Mouse (Mus musculus) neural tube, embryonic 13.5 days (tissue): ENCODE data around the gene Csdc2. TPM values are rescaled to one million over a fixed set of nuclear protein-coding genes. Genes with fewer than 3 reads are reported as not detected.

Experiments
- ATAC-seq: fragments of 200-750 bp; cut with Nextera tagmentation; 2 replicates; pipeline ENCODE4 v1.8.0; 2017; ENCODE audit warnings: low read depth, mild to moderate bottlenecking, moderate TSS enrichment, moderate library complexity
- H3K27ac ChIP-seq: fragments of 300-500 bp; sonication (generic); replicated peaks from 2 replicates; pipeline ENCODE4 v1.5.1; 2015; ENCODE audit warnings: moderate library complexity, mild to moderate bottlenecking, inconsistent platforms
- H3K27me3 ChIP-seq: fragments of 300-500 bp; sonication (generic); 2 replicates; pipeline ENCODE4 v1.6.1; 2015; ENCODE audit warnings: mild to moderate bottlenecking, inconsistent platforms
- H3K36me3 ChIP-seq: fragments of 300-500 bp; sonication (generic); 2 replicates; pipeline ENCODE4 v1.6.1; 2015; ENCODE audit warnings: mild to moderate bottlenecking, inconsistent platforms
- H3K4me1 ChIP-seq: fragments of 300-500 bp; sonication (generic); replicated peaks from 2 replicates; pipeline ENCODE4 v1.6.1; 2015; ENCODE audit warnings: inconsistent platforms
- H3K4me2 ChIP-seq: fragments of 300-500 bp; sonication (generic); 2 replicates; pipeline ENCODE4 v1.6.1; 2015; ENCODE audit warnings: inconsistent platforms, mild to moderate bottlenecking, moderate library complexity
- H3K4me3 ChIP-seq: fragments of 300-500 bp; sonication (generic); 2 replicates; pipeline ENCODE4 v1.5.1; 2015; ENCODE audit warnings: mild to moderate bottlenecking, inconsistent platforms
- H3K9ac ChIP-seq: fragments of 300-500 bp; sonication (generic); 2 replicates; pipeline ENCODE4 v1.6.1; 2015; ENCODE audit warnings: moderate library complexity, mild to moderate bottlenecking, inconsistent platforms
- H3K9me3 ChIP-seq: fragments of 300-500 bp; sonication (generic); 2 replicates; pipeline ENCODE4 v1.6.1; 2016; ENCODE audit warnings: inconsistent platforms
- WGBS: fragments of 180-500 bp; shearing (Covaris S2); methylation state at CpG from one replicate; pipeline ENCODE4 v1.1.7; 2015; 5-methylcytosine and 5-hydroxymethylcytosine counted together
- polyA plus RNA-seq: library from polyadenylated mRNA; unstranded; fragments of >200 nt; fragmentation: Nextera tagmentation; extraction: Ambion mirVana; gene quantifications from 2 replicates; pipeline ENCODE4 v1.2.1, GENCODE M21; 2015

Gene Csdc2
- polyA plus RNA-seq, 1 experiment from 2014 or later = 127 TPM

DNA sequence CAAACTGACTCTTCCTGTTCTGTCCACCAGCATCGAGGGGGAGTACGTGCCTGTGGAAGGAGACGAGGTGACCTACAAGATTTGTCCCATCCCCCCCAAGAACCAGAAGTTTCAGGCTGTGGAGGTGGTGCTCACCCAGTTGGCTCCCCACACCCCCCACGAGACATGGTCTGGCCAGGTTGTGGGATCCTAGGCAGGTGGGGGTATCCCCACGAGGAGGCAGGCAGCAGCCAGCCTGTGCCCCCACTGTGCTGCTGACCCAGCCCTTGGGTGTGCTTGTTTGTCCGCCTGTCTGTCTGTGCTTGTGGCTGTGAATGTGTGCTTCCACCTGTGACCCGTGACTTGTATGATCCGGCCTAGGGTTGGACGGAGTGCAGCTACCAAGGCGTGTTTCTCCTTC, 12.5 kb downstream of the Csdc2 start:
- ATAC-seq = no peak
- 87% methylated on average over 10 of the region's 10 CpGs for WGBS

DNA sequence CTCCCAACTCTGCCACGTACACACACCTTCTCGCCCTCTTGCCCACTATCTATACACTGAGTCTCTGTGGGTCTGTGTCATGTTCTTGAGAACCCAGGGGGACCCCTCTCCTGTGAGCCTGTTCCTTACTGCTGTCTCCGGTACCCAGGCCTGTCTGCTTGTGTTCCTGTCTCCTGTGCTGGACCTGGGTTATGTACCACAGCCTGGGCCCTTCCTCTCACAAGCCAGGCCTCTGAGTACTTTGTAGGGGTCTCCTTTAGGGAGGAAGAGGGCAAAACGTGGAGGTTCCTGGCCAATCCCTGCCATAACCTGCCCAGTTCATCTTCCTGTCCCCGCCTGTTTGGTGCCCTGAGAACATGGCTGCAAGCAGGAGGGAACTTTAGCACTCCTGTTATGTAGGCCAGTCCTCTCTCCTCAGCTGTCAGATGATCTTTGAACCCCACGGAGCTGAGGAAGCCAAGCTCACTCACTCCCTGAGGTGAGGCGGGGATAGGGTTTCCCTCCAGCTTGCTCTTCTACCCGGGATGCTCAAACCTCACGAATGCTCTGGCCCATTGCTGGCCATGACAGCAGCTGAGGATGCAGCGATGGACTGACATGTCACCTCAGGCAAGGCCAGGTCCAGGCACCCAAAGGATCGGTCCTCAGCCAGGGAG, 13.0 kb downstream of the Csdc2 start:
- ATAC-seq = no peak
- Histone ChIP-seq H3K4me3 (no peak overlapping the region), H3K4me2 (no peak overlapping the region), H3K36me3 (peaks cover 82% of the 10 kb centered on the region), H3K4me1 (no peaks in the 10 kb centered on the region), H3K9ac (no peak overlapping the region), H3K27me3 (no peaks in the 10 kb centered on the region), H3K9me3 (no peaks in the 10 kb centered on the region), H3K27ac (no peak overlapping the region)
- WGBS = 72% methylated on average over 11 of the region's 11 CpGs

More for the DNA sequence above, 12.5 kb downstream of the Csdc2 start:
- Histone ChIP-seq H3K27ac (no peak overlapping the region), H3K9me3 (no peaks in the 10 kb centered on the region), H3K4me1 (no peaks in the 10 kb centered on the region), H3K4me2 (no peak overlapping the region), H3K36me3 (peaks cover 76% of the 10 kb centered on the region), H3K9ac (no peak overlapping the region), H3K4me3 (no peak overlapping the region), H3K27me3 (no peaks in the 10 kb centered on the region)

DNA sequence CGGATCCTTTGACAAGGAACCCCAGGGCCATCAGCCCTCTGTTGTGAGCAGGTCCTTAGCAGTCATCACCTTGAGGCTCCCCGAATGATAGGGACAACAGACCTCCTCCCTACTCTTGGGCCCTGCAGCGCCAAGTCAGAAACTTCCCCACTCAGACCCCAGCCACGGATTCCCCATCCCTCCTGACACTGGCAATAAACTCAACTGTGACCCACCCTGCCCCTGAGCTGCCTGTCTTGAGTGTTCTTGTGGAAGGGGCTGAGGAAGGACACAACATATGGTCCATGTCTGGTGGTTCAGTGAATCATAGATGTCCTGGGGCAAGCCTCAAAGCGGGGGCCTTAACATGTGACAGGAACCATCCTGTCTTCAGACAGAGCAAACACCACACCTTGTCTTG, 14.2 kb downstream of the Csdc2 start:
- Histone ChIP-seq H3K9me3 (no peaks in the 10 kb centered on the region), H3K4me2 (no peak overlapping the region), H3K27me3 (no peaks in the 10 kb centered on the region), H3K4me3 (no peak overlapping the region), H3K36me3 (peaks cover 93% of the 10 kb centered on the region), H3K4me1 (no peaks in the 10 kb centered on the region), H3K27ac (no peak overlapping the region), H3K9ac (no peak overlapping the region)
- WGBS = 86% methylated on average over 5 of the region's 5 CpGs
- no peak for ATAC-seq

GRCm38 (mm10) chr15:81951159-81951558, 14.6 kb downstream of the Csdc2 start:
- no peak overlapping the region for H3K27ac ChIP-seq
- WGBS = 93% methylated on average over 9 of the region's 9 CpGs
- no peaks in the 10 kb centered on the region for H3K4me1 ChIP-seq
- H3K9ac ChIP-seq = no peak overlapping the region
- H3K9me3 ChIP-seq = no peaks in the 10 kb centered on the region
- no peak for ATAC-seq
- H3K27me3 ChIP-seq = no peaks in the 10 kb centered on the region
- no peak overlapping the region for H3K4me2 ChIP-seq
- H3K36me3 ChIP-seq = peaks cover 93% of the 10 kb centered on the region
- no peak overlapping the region for H3K4me3 ChIP-seq

DNA sequence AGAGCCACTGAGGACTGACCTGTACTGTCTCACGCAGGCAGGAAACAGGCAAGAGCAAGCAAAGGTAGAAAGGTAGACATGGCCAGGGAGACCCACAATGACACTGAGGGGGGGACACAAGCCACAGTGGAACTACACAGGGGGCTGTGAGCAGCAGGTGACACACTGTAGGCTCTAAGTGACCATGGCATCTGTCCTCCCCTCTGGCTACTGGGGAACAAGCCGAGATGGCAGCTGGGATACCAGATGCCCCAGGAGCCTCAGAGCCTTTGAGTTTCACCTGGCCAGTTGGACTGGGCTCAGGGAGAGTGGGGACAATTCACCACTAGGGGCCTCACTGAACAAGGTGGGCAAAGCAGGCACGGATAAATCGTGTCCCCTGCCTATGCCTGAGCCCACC, 15.8 kb downstream of the Csdc2 start:
- H3K4me2 ChIP-seq = no peak overlapping the region
- no peak for ATAC-seq
- no peaks in the 10 kb centered on the region for H3K9me3 ChIP-seq
- H3K9ac ChIP-seq = no peak overlapping the region
- WGBS = 91% methylated on average over 4 of the region's 4 CpGs
- no peaks in the 10 kb centered on the region for H3K4me1 ChIP-seq
- H3K4me3 ChIP-seq = no peak overlapping the region
- no peak overlapping the region for H3K27ac ChIP-seq
- H3K27me3 ChIP-seq = no peaks in the 10 kb centered on the region
- H3K36me3 ChIP-seq = peaks cover 81% of the 10 kb centered on the region

GRCm38 (mm10) chr15:81954151-81954583, 17.6 kb downstream of the Csdc2 start:
- peaks cover 3% of the 10 kb centered on the region; the same call in 1 of the 2 replicates for H3K4me1 ChIP-seq
- H3K36me3 ChIP-seq = peaks cover 62% of the 10 kb centered on the region
- WGBS = 95% methylated on average over 9 of the region's 9 CpGs
- no peak for ATAC-seq
- H3K27ac ChIP-seq = no peak overlapping the region
- no peak overlapping the region for H3K9ac ChIP-seq
- no peaks in the 10 kb centered on the region for H3K9me3 ChIP-seq
- no peaks in the 10 kb centered on the region for H3K27me3 ChIP-seq
- no peak overlapping the region for H3K4me3 ChIP-seq
- H3K4me2 ChIP-seq = no peak overlapping the region

- no peak overlapping the region for H3K4me2 ChIP-seq
- no peaks in the 10 kb centered on the region for H3K27me3 ChIP-seq
- 97% methylated on average over 6 of the region's 6 CpGs for WGBS
- no peak overlapping the region for H3K27ac ChIP-seq
- H3K4me3 ChIP-seq = no peak overlapping the region
- no peak overlapping the region for H3K9ac ChIP-seq
- no peak for ATAC-seq
- H3K4me1 ChIP-seq = peaks cover 8% of the 10 kb centered on the region
- no peaks in the 10 kb centered on the region for H3K9me3 ChIP-seq
- peaks cover 57% of the 10 kb centered on the region for H3K36me3 ChIP-seq
Measured at GRCm38 (mm10) chr15:81954716-81955115, 18.2 kb downstream of the Csdc2 start.

DNA sequence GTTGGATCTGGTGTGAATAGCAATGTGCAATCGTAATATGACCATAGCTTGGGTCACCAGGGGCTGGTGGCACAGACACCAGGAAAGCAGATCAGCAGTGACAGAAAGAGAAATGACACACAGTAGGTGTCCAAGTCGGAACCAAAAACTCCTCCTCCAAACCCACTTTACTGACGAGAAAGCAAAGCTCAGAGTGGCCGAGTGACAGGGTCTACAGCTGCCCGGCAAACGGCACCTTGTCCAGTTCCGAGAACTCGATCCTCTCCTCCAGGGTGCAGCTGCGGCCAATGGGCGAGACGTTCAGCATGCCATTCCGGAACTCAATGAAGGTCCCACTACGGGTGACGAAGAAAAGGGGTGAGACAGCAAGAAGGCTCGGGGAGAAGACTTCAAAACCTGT, 18.9 kb downstream of the Csdc2 start:
- Histone ChIP-seq H3K36me3 (peaks cover 50% of the 10 kb centered on the region), H3K4me1 (peaks cover 11% of the 10 kb centered on the region), H3K4me2 (no peak overlapping the region), H3K27ac (no peak overlapping the region), H3K4me3 (no peak overlapping the region), H3K27me3 (no peaks in the 10 kb centered on the region), H3K9ac (no peak overlapping the region), H3K9me3 (no peaks in the 10 kb centered on the region)
- 90% methylated on average over 15 of the region's 15 CpGs for WGBS
- no peak for ATAC-seq

GRCm38 (mm10) chr15:81956457-81956856, 19.9 kb downstream of the Csdc2 start:
- H3K4me2 ChIP-seq = no peak overlapping the region
- H3K27ac ChIP-seq = no peak overlapping the region
- no peaks in the 10 kb centered on the region for H3K27me3 ChIP-seq
- ATAC-seq = no peak
- no peak overlapping the region for H3K9ac ChIP-seq
- peaks cover 40% of the 10 kb centered on the region for H3K36me3 ChIP-seq
- 61% methylated on average over 8 of the region's 8 CpGs for WGBS
- no peaks in the 10 kb centered on the region for H3K9me3 ChIP-seq
- no peak overlapping the region for H3K4me3 ChIP-seq
- peaks cover 11% of the 10 kb centered on the region for H3K4me1 ChIP-seq

- 88% methylated on average over 11 of the region's 11 CpGs for WGBS
- H3K4me3 ChIP-seq = no peak overlapping the region
- no peaks in the 10 kb centered on the region for H3K27me3 ChIP-seq
- no peak overlapping the region for H3K4me2 ChIP-seq
- no peak for ATAC-seq
- no peak overlapping the region for H3K9ac ChIP-seq
- peaks cover 28% of the 10 kb centered on the region for H3K36me3 ChIP-seq
- peaks cover 11% of the 10 kb centered on the region for H3K4me1 ChIP-seq
- H3K27ac ChIP-seq = no peak overlapping the region
- H3K9me3 ChIP-seq = no peaks in the 10 kb centered on the region
Measured at GRCm38 (mm10) chr15:81957598-81957997, 21.0 kb downstream of the Csdc2 start.

DNA sequence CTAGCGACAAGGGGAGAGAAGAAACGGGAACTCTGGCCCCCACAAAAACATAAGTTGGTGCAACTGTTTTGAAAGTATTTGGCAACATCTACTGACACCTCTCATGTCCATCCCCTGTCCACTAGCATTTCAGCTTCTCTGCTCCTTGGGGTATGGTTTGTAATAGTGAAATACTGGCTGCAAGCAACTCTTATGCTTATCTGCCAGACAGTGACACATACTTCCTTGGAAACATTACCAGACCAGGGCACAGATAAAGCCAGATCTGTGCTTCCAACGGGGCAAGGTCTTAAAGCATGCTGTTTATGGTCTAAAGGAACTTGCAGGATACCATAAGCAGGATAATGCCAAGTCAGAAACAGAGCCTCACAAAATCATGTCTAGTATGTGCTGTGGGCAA, 22.3 kb downstream of the Csdc2 start:
- Histone ChIP-seq H3K4me3 (no peak overlapping the region), H3K4me2 (no peak overlapping the region), H3K4me1 (peaks cover 11% of the 10 kb centered on the region), H3K36me3 (peaks cover 18% of the 10 kb centered on the region), H3K27me3 (no peaks in the 10 kb centered on the region), H3K9me3 (no peaks in the 10 kb centered on the region), H3K9ac (no peak overlapping the region), H3K27ac (no peak overlapping the region)
- WGBS = 91% methylated on average over 3 of the region's 3 CpGs
- ATAC-seq = no peak

DNA sequence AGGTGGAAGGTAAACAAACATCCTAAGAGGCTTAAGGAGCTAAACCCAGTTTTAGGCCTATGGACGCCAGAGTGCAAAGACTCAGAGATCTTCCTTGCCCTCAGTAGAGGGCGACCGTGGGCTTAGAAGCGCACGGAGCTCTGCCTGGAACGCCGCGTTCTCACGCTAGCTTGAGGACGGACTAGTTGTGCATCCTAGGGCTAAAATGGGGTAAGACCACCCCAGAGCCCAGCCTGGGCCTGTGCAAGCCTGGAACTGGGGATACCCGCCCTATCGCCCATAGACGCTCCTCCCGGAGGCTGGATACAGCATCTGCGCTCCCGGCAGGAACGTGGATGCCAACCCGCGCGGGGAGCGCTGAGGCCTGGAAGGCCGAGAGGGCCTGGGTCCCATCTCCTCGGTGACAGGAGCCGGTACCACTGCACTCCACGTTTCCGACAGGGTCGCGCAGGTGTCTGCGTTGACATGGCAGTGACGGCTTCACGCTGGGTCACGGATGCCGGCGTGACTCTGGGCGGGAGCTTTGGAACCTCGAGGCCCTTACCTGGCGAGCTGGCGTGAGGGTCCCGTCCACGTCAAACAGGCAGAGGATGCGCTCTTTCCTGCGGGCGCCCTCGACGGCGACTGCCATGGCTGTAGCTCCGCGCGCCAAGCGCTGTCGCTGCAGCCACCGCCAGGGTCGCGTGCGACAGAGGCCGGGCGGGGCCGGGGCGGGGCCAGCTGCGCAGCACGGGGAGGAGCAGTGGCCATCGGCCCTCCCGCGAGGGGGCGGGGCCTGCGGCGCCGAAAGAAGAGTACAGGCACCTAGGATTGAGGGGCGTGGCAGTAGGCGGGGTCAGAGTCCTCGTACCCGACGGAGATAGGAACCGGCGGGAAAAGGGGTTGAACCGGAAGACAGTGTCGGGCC, 23.9 kb downstream of the Csdc2 start, which contains the start of gene Pmm1:
Pmm1 (minus strand) TSS at position 760 of the 907 bp plus-strand sequence.
- WGBS = under 1% methylated on average over 76 of the region's 77 CpGs
- Histone ChIP-seq H3K9me3 (no peaks in the 10 kb centered on the region), H3K27me3 (no peaks in the 10 kb centered on the region), H3K36me3 (peaks cover 3% of the 10 kb centered on the region), H3K9ac (peak within 1 kb of the TSS; percentile 87), H3K27ac (peak within 1 kb of the TSS; percentile 90), H3K4me3 (peak within 1 kb of the TSS; percentile 69), H3K4me1 (peaks cover 11% of the 10 kb centered on the region), H3K4me2 (peak within 1 kb of the TSS; percentile 98)
- ATAC-seq = peak; percentile 99
